Mouse (Mus musculus) forebrain, embryonic 10.5 days (tissue): ENCODE data around the gene Hao1. TPM values are rescaled to one million over a fixed set of nuclear protein-coding genes. Genes with fewer than 3 reads are reported as not detected.

Experiments
- DNase-seq: peaks from one replicate; pipeline ENCODE4 v3.0.0-alpha.2; 2017; ENCODE audit warnings: low spot score; ENCODE audit errors: extremely low spot score
- H3K27ac ChIP-seq: fragments of 300-500 bp; sonication (generic); 2 replicates; pipeline ENCODE4 v1.5.1; 2016; ENCODE audit warnings: mild to moderate bottlenecking
- H3K27me3 ChIP-seq: fragments of 300-500 bp; sonication (generic); 2 replicates; pipeline ENCODE4 v1.6.1; 2016; ENCODE audit warnings: mild to moderate bottlenecking; ENCODE audit not compliant: poor library complexity, severe bottlenecking
- H3K36me3 ChIP-seq: fragments of 300-500 bp; sonication (generic); replicated peaks from 2 replicates; pipeline ENCODE4 v1.6.1; 2016; ENCODE audit warnings: mild to moderate bottlenecking, moderate library complexity
- H3K4me1 ChIP-seq: fragments of 300-500 bp; sonication (generic); 2 replicates; pipeline ENCODE4 v1.6.1; 2016
- H3K4me3 ChIP-seq: fragments of 300-500 bp; sonication (generic); 2 replicates; pipeline ENCODE4 v1.5.1; 2016; ENCODE audit warnings: mild to moderate bottlenecking, moderate library complexity
- H3K9me3 ChIP-seq: fragments of 300-500 bp; sonication (generic); 2 replicates; pipeline ENCODE4 v1.6.1; 2016; ENCODE audit warnings: mild to moderate bottlenecking, moderate library complexity
- WGBS: fragments of 180-500 bp; shearing (Covaris S2); methylation state at CpG from one replicate; pipeline ENCODE4 v1.1.7; 2016; 5-methylcytosine and 5-hydroxymethylcytosine counted together
- polyA plus RNA-seq: library from polyadenylated mRNA; unstranded; fragments of >200 nt; fragmentation: Nextera tagmentation; extraction: Ambion mirVana; gene quantifications from 2 replicates; pipeline ENCODE4 v1.2.1, GENCODE M21; 2016

Gene Hao1
- polyA plus RNA-seq: not detected in 2 replicates

- DNase-seq: no peak
Observed at GRCm38 (mm10) chr2:134554221-134554727, at the start of gene Hao1. Gene Hao1, minus strand, starts transcription at chr2:134554368.

GRCm38 (mm10) chr2:134591081-134591694 lies 37.0 kb upstream of the Hao1 start:
- Histone ChIP-seq H3K27ac (no peak overlapping the region), H3K36me3 (peaks cover 6% of the 10 kb centered on the region), H3K4me3 (no peak overlapping the region), H3K27me3 (no peaks in the 10 kb centered on the region), H3K9me3 (no peaks in the 10 kb centered on the region), H3K4me1 (no peaks in the 10 kb centered on the region)
- no peak for DNase-seq
- 91% methylated on average over 6 of the region's 6 CpGs for WGBS

More at GRCm38 (mm10) chr2:134554221-134554727, at the start of gene Hao1:
- Histone ChIP-seq H3K4me3 (no peak within 1 kb of the TSS), H3K27me3 (no peaks in the 10 kb centered on the region), H3K4me1 (no peaks in the 10 kb centered on the region), H3K27ac (no peak within 1 kb of the TSS), H3K36me3 (no peaks in the 10 kb centered on the region), H3K9me3 (no peaks in the 10 kb centered on the region)
- WGBS: 88% methylated on average over 8 of the region's 8 CpGs

DNA sequence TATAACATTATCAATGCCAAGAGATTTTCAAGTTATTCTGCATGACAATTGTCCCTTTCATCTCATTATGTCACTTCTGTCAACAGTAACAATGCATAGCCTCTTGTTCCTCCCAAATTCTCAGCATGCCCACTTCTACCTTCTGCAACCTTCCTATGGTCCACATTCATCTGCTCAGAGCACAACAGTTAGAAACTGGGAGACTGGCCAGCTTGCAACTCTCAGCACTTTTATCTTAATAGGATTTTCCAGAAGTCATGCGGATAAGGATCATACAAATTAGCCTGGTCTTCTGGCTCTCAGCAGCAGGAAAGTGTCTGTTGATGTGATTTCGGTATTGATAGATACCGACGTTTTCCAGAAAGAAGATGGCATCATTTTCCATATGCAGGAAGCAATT lies 31.1 kb upstream of the Hao1 start:
- H3K9me3 ChIP-seq: no peaks in the 10 kb centered on the region
- no peak overlapping the region for H3K27ac ChIP-seq
- WGBS: 63% methylated on average over 4 of the region's 4 CpGs
- H3K4me1 ChIP-seq: peaks cover 4% of the 10 kb centered on the region; the same call in 1 of the 2 replicates
- DNase-seq: no peak
- H3K27me3 ChIP-seq: no peaks in the 10 kb centered on the region
- H3K4me3 ChIP-seq: no peak overlapping the region
- H3K36me3 ChIP-seq: no peaks in the 10 kb centered on the region

DNA sequence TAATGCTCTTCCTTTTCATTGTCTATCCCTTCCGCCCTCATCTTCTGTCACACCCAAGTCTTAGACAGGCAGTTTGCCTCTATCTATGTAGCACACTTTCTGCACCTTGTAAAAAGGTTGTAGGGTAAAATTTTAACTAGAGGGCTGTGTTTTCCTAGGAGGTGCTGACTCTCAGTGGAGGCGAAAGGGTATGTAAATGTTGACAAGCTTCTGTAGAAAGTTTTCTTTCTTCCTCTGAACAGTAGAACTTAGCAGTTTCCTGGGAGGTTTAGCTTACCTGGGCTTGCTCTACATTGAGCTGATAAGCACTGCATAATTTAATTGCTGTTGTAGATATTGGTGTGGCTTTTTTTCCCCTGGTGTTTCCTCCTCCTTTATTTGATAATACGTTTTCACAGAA lies 5.3 kb upstream of the Hao1 start:
- WGBS: 85% methylated on average over 3 of the region's 3 CpGs
- no peak for DNase-seq
- Histone ChIP-seq H3K36me3 (no peaks in the 10 kb centered on the region), H3K27ac (no peak overlapping the region), H3K27me3 (no peaks in the 10 kb centered on the region), H3K4me1 (no peaks in the 10 kb centered on the region), H3K4me3 (no peak overlapping the region), H3K9me3 (peaks cover 16% of the 10 kb centered on the region; the same call in 1 of the 2 replicates)

DNA sequence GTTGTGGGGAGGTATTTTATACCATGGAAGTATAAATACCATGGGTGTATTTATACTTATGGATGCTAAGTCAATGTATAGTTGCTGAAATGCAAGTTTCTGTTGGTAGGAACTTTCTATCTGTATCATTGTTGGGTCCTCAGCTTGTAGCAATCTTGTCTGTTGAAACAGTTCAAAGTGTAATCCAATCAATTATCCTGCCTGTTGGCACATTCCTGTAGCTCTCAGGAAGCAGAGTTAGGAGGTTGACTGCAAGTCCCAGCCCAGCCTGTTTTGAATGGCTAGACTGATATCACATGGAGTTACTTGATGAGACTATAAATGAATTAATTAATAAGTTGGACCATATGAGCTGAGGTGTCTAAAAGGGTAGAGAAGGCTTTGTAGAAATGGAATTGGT lies 1.8 kb downstream of the Hao1 start:
- H3K4me3 ChIP-seq: no peak overlapping the region
- no peak overlapping the region for H3K27ac ChIP-seq
- no peaks in the 10 kb centered on the region for H3K9me3 ChIP-seq
- H3K36me3 ChIP-seq: no peaks in the 10 kb centered on the region
- no peak for DNase-seq
- H3K27me3 ChIP-seq: no peaks in the 10 kb centered on the region
- no peaks in the 10 kb centered on the region for H3K4me1 ChIP-seq

GRCm38 (mm10) chr2:134549770-134550169 lies 4.4 kb downstream of the Hao1 start:
- H3K4me1 ChIP-seq: no peaks in the 10 kb centered on the region
- no peak overlapping the region for H3K4me3 ChIP-seq
- no peaks in the 10 kb centered on the region for H3K36me3 ChIP-seq
- no peak overlapping the region for H3K27ac ChIP-seq
- peak; percentile 23 for DNase-seq
- H3K9me3 ChIP-seq: no peaks in the 10 kb centered on the region
- no peaks in the 10 kb centered on the region for H3K27me3 ChIP-seq
- 27% methylated on average over 4 of the region's 4 CpGs for WGBS

- 85% methylated on average over 5 of the region's 5 CpGs for WGBS
- Histone ChIP-seq H3K9me3 (no peaks in the 10 kb centered on the region), H3K4me3 (no peak overlapping the region), H3K27me3 (no peaks in the 10 kb centered on the region), H3K36me3 (no peaks in the 10 kb centered on the region), H3K4me1 (no peaks in the 10 kb centered on the region), H3K27ac (no peak overlapping the region)
- DNase-seq: no peak
Observed at GRCm38 (mm10) chr2:134545116-134545515, 9.1 kb downstream of the Hao1 start.

- Histone ChIP-seq H3K4me3 (no peak overlapping the region), H3K27me3 (no peaks in the 10 kb centered on the region), H3K27ac (no peak overlapping the region), H3K36me3 (no peaks in the 10 kb centered on the region), H3K4me1 (no peaks in the 10 kb centered on the region), H3K9me3 (no peaks in the 10 kb centered on the region)
- 86% methylated on average over 8 of the region's 8 CpGs for WGBS
- DNase-seq: no peak
Observed at GRCm38 (mm10) chr2:134544321-134545065, 9.7 kb downstream of the Hao1 start.

DNA sequence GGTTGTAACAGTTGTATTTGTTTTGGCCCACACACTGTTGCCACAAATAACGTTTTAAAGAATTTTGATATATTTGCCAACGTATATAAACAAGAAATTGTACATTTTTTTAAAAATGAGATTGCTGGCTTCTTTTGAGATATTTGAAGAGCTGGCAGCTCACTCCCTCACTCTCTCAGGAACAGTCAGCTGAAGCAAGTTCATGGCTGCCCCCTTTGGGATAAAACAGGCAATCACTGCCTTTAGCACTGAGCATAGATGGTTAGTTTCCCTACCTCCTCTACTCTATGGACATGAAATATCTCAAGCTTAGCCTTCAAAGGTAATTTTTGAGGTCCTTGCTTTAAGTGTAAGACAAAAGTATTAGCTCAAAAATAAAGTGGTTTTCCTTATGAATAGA lies 10.7 kb downstream of the Hao1 start:
- Histone ChIP-seq H3K27me3 (no peaks in the 10 kb centered on the region), H3K4me1 (no peaks in the 10 kb centered on the region), H3K36me3 (no peaks in the 10 kb centered on the region), H3K27ac (no peak overlapping the region), H3K9me3 (no peaks in the 10 kb centered on the region), H3K4me3 (no peak overlapping the region)
- WGBS: 69% methylated on average over 2 of the region's 2 CpGs
- DNase-seq: no peak

- Histone ChIP-seq H3K4me1 (no peaks in the 10 kb centered on the region), H3K27ac (no peak overlapping the region)
- WGBS: 85% methylated on average over 5 of the region's 5 CpGs
Observed at GRCm38 (mm10) chr2:134541019-134541418, 13.1 kb downstream of the Hao1 start.

DNA sequence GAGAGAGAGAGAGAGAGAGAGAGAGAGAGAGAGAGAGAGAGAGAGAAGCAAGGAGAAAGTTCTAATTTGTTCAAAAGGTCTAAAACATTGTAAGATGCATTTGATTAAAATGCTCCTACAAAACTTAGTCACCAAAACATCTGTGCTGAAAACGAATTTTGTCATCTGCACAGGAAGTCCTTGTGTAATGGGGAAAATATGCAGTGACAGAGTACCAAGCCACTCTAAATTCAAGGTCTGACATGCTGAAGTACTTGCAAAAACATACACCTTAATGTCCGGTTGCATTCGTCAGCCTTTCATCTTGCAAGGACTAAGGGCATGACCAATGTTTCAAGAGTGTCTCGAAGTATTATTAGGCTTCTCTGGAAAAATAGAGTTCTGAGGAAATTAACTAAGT lies 15.7 kb downstream of the Hao1 start:
- H3K27me3 ChIP-seq: no peaks in the 10 kb centered on the region
- no peaks in the 10 kb centered on the region for H3K36me3 ChIP-seq
- DNase-seq: no peak
- no peak overlapping the region for H3K4me3 ChIP-seq
- H3K27ac ChIP-seq: no peak overlapping the region
- 77% methylated on average over 4 of the region's 4 CpGs for WGBS
- no peaks in the 10 kb centered on the region for H3K4me1 ChIP-seq
- H3K9me3 ChIP-seq: no peaks in the 10 kb centered on the region

More at GRCm38 (mm10) chr2:134541019-134541418, 13.1 kb downstream of the Hao1 start:
- Histone ChIP-seq H3K36me3 (no peaks in the 10 kb centered on the region), H3K9me3 (no peaks in the 10 kb centered on the region), H3K27me3 (no peaks in the 10 kb centered on the region), H3K4me3 (no peak overlapping the region)
- DNase-seq: no peak

- no peak overlapping the region for H3K4me3 ChIP-seq
- no peaks in the 10 kb centered on the region for H3K27me3 ChIP-seq
- H3K9me3 ChIP-seq: no peaks in the 10 kb centered on the region
- H3K36me3 ChIP-seq: no peaks in the 10 kb centered on the region
- peaks cover 10% of the 10 kb centered on the region; the same call in 1 of the 2 replicates for H3K4me1 ChIP-seq
- WGBS: 81% methylated on average over 7 of the region's 7 CpGs
- DNase-seq: no peak
- peak overlapping the region; percentile 51; the same call in 1 of the 2 replicates for H3K27ac ChIP-seq
Observed at GRCm38 (mm10) chr2:134528122-134528810, 25.9 kb downstream of the Hao1 start.
